Mouse (Mus musculus) neutrophil, adult 5-6 weeks (primary cell): Measurements from ENCODE around the gene Atp10b. TPM values are rescaled to one million over a fixed set of nuclear protein-coding genes. Genes with fewer than 3 reads are reported as not detected.
"Not testable (repeated sequence)": the region's sequence is repeated elsewhere in the genome, so short reads cannot be mapped to it uniquely, and the experiment has no call there.

Experiments used
- ATAC-seq: fragments of 151-379, 151-347 bp; 2 replicates; pipeline ENCODE4 v1.8.0; 2017; ENCODE audit warnings: mild to moderate bottlenecking, moderate TSS enrichment; ENCODE audit not compliant: insufficient number of reproducible peaks, poor library complexity, low FRiP score, severe bottlenecking; ENCODE audit errors: extremely low read depth
- total RNA-seq: library from RNA; stranded (forward); fragments of 200-1000 nt; gene quantifications from 2 replicates; pipeline ENCODE4 v1.2.3, GENCODE M21; 2017

The Atp10b gene
- 0.23 TPM in 1 of 2 replicates, not detected in the other for total RNA-seq

DNA sequence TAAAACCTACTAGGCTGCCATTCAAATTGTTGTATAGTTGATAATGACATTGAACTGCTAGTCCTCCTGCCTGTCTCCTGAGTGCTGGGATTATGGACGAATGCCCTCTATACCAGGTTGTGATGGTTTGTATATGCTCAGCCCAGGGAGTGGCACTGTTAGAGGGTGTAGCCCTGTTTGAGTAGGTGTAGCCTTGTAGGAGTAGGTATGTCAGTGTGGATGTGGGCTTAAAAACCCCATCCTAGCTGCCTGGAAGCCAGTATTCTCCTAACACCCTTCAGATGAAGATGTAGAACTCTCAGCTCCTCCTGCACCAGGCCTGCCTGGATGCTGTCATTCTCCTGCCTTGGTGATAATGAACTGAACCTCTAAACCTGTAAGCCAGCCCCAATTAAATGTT is at the start of gene Atp10b:
TSS of gene Atp10b (plus strand) at position 301 of the 400 bp plus-strand sequence.
- ATAC-seq, result no peak

DNA sequence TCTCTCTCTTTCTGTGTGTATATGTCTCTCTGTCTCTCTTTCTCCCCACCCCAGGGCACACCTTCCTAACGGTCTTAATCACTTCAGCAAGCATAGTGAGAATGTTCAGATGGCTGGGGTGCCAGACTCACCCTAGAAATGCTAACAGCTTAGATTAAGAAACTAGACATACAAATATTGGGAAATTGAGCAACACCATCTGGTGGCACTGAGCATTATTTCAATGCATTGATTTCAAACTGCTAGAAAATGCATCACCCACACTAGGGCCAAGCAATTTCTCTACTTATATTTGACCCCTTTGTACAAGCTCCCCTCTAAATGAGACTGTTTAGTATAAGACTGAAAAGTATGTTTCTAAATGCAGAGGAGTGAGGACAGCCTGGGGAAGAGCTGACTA is 48.3 kb upstream of the Atp10b start:
- ATAC-seq, result no peak

DNA sequence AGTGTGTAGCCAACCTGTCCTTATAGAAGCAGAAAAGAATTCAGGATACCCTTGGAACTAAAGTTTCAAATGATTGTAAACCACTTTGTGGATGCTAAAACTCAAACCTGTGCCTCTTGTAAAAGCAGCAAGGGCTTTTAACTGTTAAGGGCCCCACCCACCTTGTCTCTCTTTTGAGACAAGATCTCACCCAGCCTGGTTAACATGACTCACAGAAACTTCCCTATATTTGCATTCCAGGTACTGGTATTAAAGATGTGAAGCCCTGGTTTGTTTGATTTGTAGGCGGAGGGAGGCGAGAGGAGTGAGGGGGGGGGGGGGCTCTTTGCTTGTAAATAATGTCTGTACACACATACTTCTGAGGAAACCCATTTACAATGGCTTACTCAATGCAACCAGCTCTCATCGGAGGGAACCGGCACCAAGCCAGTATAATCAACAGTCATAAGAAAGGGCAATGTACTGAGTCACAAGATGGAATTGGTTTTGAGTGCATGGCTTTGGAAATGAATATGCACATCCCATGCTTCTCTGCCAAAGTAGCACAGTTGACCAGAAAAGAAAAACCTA is 23.7 kb upstream of the Atp10b start:
- ATAC-seq, result no peak

DNA sequence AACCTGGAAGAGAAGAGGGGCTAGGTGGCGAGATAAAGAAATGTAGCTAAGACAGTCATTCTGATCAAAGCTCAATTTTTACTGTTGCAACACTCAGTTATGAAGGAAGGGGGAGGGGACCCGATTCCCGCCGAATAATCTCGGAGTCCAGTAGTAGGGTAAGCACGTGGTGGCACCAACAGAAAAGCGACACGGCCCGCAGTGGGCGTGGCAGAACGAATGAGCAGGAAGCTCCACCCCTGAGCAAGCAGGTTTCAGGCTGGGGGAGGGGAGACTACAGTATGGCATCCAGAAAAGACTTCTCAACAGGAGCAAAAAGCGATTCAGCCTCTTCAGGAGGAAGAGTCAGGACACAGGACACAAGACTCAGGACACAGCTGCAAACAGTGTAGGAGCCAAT is 23.1 kb upstream of the Atp10b start:
- ATAC-seq, result not testable (repeated sequence)

DNA sequence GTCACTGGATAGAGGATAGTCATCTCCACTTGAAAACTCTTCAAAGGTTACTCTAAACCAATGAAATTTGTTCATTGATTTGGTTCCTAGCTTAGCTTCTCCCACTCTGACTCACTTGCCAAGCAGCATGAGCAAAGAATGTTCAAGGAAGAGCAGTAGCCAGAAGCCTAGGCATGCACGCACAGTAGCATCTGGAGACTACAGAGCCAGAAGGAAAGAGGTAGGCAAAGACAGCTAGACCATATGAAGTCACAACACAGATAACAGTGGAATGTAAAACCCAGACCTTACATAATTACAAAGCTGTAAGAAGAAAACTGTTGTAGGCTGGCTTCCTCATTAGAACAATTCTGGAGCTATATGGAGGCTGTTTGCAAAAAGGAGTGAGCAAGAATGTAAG is 8.4 kb upstream of the Atp10b start:
- ATAC-seq, result no peak

DNA sequence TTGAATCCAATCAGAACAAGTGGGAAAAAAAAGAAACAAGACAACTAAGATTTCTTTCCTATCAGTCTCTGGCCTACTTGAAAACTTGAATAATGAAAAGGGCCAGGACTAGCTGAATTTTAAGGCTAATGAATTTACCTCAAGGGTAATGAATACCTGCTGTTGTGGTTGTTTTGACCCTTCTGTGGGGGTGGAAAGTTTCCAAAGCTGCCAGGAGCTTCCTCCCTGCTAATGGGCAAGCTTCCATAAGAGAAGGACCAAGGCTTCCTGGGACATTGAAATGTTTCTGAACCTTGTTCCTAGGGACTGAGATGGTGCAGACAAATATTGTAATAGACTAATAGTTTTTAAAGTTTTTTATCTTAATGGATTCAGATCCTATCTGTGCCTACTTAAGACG is 6.9 kb upstream of the Atp10b start:
- no peak for ATAC-seq

DNA sequence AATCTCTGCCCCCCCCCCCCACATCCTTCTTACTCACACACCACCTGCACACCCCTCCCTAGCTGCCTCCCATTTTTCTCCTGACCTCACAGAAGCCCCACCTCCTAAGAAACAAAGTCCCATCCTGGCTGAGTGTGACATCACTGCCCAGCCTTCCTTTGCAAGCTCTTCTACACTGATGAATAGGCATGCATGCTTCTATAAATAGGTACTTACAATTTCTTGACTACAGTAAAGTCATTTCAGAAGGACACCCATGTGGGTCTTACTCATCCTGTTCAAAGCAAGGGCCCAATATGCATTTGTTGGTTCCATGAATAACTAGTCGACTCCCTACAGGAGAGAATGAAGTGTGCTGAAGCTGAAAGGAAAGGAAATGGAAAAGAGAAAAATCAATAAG is 5.5 kb upstream of the Atp10b start:
- ATAC-seq, result no peak

DNA sequence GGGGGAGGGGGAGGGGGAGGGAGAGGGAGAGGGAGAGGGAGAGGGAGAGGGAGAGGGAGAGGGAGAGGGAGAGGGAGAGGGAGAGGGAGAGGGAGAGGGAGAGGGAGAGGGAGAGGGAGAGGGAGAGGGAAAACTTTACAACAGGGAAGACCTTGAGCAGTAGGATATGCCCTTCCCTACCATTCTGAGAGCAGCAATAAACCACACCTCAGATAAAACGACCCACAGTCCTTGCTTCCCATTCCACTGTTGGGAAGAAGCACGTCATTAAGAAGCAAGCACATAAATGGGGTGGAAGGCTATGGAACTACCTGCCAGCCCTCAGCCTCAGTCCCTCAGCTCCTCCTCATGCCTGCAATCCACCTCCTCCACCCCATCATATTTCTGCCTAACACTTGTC is 4.8 kb upstream of the Atp10b start:
- ATAC-seq, result not testable (repeated sequence)

DNA sequence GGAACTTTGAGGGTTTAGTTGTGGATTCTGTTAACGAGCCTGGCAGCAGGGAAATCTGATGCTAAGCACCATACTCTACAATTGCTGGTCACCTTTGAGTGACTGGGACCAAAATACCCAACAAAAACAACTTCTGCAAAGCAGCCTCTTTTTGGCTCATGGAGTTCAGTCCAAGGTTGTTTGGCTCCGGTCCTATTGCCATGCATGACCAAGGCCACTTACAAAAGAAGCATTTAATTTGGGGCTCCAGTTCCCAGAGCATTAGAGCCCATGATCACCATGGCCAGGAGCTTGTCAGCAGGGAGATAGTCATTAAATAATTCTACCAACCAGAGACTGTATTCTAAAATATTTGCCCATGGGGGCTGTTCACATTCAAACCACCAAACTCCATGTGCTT is 2.3 kb upstream of the Atp10b start:
- no peak for ATAC-seq

DNA sequence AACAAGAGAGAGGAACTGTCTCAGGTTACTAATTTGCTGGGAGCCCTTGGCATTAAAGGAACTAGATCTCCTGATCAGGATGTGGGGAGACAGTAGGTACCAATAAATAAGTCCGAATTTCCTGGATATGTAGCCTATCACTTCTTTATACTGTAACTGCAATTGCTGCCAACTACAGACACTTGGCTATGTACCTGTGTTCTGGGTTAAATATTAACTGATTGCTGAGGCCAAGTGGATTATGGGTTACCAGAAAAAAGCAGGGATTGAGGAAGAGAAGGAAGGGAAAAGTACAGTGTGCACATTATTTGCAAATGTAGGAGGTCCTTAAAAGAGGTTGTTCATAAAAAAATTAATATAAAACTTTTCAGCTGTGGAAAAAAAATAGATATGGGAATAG is 1.3 kb upstream of the Atp10b start:
- no peak for ATAC-seq

DNA sequence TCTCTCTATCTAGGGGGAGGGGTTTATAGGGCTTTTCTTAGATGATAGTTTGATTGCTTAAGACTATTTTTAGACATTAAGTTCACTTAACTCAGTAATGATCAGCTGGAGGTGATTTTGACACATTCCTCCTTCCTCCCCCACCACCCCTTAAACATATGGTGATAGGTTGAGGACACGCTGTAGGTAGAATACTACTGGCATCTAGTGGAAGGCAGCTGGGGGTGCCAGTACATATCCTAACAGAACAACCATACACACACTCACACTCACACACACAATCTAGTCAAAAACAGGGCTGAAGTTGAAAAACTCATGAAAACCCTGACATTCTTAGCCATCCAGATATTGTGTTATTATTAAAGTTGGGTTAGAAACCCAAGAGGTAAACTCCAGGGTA is 5.3 kb downstream of the Atp10b start:
- no peak for ATAC-seq

DNA sequence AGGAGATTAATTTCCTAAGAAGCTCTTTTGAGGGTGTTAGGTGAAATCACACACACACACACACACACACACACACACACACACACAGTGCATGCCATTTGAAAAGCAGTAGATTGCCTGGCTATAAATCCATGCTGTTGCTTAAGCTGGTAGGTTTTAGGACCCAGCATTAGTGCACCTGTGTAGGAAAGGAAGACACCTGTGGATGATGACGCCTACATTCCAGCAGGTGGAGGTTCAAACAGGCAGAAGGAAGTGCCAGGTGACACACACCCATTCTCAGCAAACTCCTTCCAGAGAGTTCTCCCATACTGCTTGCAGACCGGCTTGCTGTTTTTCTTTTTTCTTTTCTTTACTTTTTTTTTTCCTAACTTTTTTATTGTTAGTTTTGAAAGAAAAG is 5.7 kb downstream of the Atp10b start:
- no peak for ATAC-seq

DNA sequence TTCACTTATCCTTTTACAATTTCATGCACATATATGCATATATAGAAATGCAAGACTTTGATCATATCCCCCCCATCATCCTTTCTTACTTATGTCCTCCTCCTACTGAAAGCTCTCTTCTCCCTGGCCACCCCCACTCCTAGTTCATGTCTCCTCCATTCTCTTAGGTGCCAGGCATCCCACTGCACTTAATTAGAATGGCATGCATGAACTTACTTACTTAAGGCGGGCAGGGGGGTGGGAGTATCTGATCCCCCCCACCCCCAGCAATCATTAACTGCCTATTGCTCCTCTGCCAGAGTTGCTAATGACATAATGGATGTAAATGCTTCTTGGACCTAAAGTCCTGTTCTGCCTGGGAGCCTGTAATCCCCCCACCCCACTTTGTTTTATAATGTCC is 9.1 kb downstream of the Atp10b start:
- ATAC-seq, result no peak

DNA sequence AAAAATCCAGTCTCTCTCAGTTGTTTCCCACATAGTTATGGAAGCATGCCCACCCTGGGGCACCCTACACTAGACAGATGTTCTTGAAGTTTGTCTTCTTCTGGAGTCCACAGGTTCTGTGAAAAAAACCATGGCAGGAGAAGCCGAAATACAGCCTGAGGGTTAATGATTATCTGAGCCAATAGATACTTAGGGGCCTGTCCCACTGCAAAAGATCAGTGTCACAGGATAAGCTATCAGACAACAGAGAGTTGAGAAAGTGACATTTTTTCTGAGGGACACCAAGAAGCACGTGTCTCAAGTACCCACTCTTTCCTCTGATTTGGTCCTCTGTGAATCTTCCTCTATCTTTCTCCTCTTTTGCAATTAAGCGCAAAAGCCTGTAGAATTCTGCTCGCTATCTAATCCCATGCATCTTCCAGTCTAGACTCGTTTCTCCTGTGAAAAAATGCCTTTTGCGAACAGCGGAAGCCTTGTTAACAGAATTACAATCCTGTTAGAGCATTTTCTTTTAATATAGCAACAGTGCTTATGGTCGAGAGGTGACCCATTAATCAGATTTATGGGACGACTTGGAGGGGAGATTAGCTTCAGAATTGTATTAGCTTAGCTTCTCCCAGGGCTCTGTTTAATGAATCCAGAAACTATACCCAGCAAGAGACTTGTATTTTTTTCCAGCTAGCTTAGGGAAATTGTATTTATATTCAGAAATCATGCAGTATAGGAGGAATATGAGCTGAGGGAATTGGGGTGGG is 10.7 kb downstream of the Atp10b start:
- no peak for ATAC-seq

DNA sequence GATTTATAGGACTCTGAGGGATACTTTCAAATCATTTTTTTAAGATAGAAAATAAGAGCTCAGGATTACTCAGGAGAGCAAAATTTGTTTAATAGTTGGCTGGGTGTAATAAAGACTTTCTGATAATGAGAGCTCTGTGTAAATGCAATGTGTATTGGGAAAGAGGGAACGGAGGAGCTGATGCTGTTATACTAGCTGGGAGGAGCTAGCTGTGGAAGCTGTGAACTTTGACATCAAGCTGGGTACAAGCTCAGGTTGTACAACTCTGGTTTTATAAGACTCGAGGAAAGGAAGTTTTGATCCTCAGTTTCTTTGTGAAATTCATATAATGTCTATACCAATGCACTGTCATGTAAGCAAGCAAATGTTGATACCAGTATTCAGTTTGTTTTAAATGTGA is 20.9 kb downstream of the Atp10b start:
- ATAC-seq, result no peak

DNA sequence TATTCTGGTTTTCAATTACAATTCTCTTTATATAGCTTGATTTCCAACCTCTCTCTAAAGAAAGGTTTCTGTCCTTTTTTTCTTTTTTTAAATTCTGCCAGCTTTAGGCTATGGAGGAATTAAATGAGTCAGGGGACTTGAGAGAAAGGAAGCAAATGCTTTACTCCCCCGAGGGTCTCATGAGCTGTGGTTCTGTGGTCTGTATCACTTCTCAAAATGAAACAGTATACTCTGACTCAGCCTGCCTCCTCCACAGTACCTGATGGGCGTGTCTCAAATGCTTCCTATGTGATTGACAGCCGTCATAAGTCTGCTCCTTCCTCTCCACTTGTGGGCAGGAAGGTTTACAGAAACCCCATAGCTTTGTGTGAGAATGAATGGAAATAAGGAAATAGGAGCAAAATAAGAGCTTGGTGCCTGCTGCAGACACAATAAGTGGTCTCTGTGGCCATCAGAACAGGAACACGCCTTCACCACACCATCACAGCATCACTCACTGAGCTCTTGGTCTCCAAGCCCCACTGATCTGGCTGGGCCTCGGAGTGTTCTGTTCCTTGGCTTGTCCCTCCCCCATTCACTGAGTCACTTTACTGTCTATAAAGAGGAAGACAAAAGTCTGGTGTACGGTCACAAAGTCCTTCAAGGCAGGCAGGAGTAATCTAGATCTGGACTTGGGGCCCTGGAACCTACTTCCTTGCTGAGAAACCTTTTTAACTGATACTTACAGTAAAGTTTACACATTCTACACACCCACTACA is 24.9 kb downstream of the Atp10b start:
- no peak for ATAC-seq

DNA sequence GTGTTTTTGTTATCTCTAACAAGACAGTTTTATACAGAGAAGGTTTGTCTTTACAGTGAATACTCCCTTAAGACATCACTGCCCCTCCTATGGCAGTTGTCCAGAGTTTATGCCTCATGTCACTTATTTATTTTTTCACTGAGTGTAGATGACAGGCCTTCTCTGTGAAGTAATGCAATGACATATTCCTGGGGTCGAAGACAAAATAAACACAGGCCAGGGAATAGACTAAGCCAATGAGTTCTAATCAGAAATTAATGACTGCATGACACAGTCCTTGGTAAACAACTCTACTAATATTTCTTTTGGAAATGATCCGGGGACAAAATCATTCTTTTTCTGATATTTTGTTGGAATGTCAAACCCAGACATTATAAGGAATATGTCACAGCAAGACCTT is 32.7 kb downstream of the Atp10b start:
- no peak for ATAC-seq

DNA sequence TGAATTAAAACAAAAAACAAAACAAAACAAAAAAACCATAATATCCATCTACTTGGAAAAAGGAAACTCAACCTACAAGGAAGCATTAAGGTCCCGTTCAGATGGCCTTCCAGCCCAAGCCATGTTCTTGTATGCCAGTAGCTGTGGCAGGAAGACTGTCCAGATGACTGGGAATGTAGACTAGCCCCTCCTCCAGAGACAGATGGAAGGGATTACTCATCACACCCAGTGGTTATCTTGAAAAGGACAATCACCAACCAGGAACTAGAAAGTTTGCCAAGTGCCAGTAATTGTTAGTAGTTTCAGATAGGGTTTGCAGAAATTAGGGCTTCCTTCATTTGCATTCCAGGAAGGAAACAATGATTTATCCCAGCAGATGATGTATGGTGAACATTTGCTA is 33.1 kb downstream of the Atp10b start:
- ATAC-seq, result no peak

DNA sequence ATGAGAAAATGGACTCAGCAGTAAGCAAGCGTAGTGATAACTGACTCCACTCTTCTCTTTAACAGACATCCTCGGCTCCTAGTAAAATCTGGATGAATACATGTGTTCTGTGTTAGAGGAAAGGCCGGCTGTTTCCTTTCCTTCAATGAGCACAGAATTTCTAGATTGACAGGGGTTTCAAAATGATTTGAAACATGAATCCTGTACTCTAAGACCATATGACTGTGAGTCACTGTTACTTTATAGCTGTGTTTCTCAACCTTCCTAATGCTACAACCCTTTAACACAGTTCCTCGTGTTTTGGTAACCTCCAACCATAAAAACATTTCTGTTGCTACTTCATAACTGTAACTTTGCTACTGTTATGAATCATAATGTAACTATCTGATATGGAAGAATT is 33.8 kb downstream of the Atp10b start:
- no peak for ATAC-seq

DNA sequence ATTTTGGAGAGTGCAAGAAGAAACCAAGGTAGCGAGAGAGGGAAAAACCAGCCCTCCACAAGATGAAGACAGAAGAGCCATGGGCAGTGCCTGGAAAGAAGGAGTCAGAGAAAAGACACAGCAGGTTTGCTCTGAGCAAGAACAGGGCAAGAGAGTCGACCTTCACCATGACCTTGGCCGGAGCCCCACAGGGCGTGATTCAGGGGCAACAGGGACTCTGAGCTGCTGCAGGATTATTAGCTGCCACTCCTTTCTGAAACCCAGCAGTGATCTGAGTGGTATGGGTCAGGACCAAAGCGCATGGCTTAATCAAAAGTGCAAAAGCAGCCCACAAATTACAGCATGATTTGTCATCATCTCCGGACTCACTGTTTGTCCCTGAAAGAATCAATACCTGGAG is 36.6 kb downstream of the Atp10b start:
- no peak for ATAC-seq
